Mouse (Mus musculus) limb, embryonic 15.5 days (tissue): ENCODE results near the gene Bbx. TPM values are rescaled to one million over a fixed set of nuclear protein-coding genes. Genes with fewer than 3 reads are reported as not detected.

ENCODE experiments used
- ATAC-seq: fragments of 200-750 bp; cut with Nextera tagmentation; 2 replicates; pipeline ENCODE4 v1.8.0; 2017; ENCODE audit warnings: low read depth, moderate TSS enrichment; ENCODE audit not compliant: insufficient number of reproducible peaks, low FRiP score, low TSS enrichment
- H3K27ac ChIP-seq: fragments of 300-500 bp; sonication (generic); 2 replicates; pipeline ENCODE4 v1.5.1; 2015; ENCODE audit warnings: moderate library complexity, mild to moderate bottlenecking, inconsistent platforms
- H3K27me3 ChIP-seq: fragments of 300-500 bp; sonication (generic); 2 replicates; pipeline ENCODE4 v1.6.1; 2015; ENCODE audit warnings: inconsistent platforms
- H3K36me3 ChIP-seq: fragments of 300-500 bp; sonication (generic); 2 replicates; pipeline ENCODE4 v1.6.1; 2015; ENCODE audit warnings: inconsistent platforms
- H3K4me1 ChIP-seq: fragments of 300-500 bp; sonication (generic); 2 replicates; pipeline ENCODE4 v1.6.1; 2015; ENCODE audit warnings: inconsistent platforms
- H3K4me2 ChIP-seq: fragments of 300-500 bp; sonication (generic); 2 replicates; pipeline ENCODE4 v1.6.1; 2015; ENCODE audit warnings: mild to moderate bottlenecking, inconsistent platforms
- H3K4me3 ChIP-seq: fragments of 300-500 bp; sonication (generic); 2 replicates; pipeline ENCODE4 v1.5.1; 2015; ENCODE audit warnings: mild to moderate bottlenecking, inconsistent platforms
- H3K9ac ChIP-seq: fragments of 300-500 bp; sonication (generic); 2 replicates; pipeline ENCODE4 v1.6.1; 2015; ENCODE audit warnings: inconsistent platforms
- H3K9me3 ChIP-seq: fragments of 300-500 bp; sonication (generic); 2 replicates; pipeline ENCODE4 v1.6.1; 2016; ENCODE audit warnings: inconsistent platforms
- WGBS: fragments of 180-500 bp; shearing (Covaris S2); methylation state at CpG from one replicate; pipeline ENCODE4 v1.1.7; 2015; 5-methylcytosine and 5-hydroxymethylcytosine counted together
- polyA plus RNA-seq: library from polyadenylated mRNA; unstranded; fragments of >200 nt; fragmentation: Nextera tagmentation; extraction: Ambion mirVana; gene quantifications from 2 replicates; pipeline ENCODE4 v1.2.1, GENCODE M21; 2015

Bbx gene
- polyA plus RNA-seq, 1 experiment from 2014 or later = 43.0 TPM

- peaks cover 4% of the 10 kb centered on the region; the same call in 1 of the 2 replicates for H3K4me1 ChIP-seq
- 81% methylated on average over 10 of the region's 10 CpGs for WGBS
Measured at GRCm38 (mm10) chr16:50182561-50182960, 249.6 kb downstream of the Bbx start.

GRCm38 (mm10) chr16:50172760-50173159, 259.4 kb downstream of the Bbx start:
- WGBS = 60% methylated on average over 7 of the region's 7 CpGs
- Histone ChIP-seq H3K27me3 (no peaks in the 10 kb centered on the region), H3K4me2 (no peak overlapping the region), H3K4me1 (no peaks in the 10 kb centered on the region), H3K27ac (no peak overlapping the region), H3K9ac (no peak overlapping the region), H3K9me3 (no peaks in the 10 kb centered on the region), H3K36me3 (no peaks in the 10 kb centered on the region), H3K4me3 (no peak overlapping the region)
- no peak for ATAC-seq

More at GRCm38 (mm10) chr16:50182561-50182960, 249.6 kb downstream of the Bbx start:
- no peak overlapping the region for H3K4me3 ChIP-seq
- H3K27me3 ChIP-seq = no peaks in the 10 kb centered on the region
- no peaks in the 10 kb centered on the region for H3K9me3 ChIP-seq
- no peaks in the 10 kb centered on the region for H3K36me3 ChIP-seq
- no peak overlapping the region for H3K9ac ChIP-seq
- H3K4me2 ChIP-seq = no peak overlapping the region
- no peak for ATAC-seq
- H3K27ac ChIP-seq = no peak overlapping the region

GRCm38 (mm10) chr16:50170812-50171211, 261.4 kb downstream of the Bbx start:
- no peak overlapping the region for H3K4me3 ChIP-seq
- no peak for ATAC-seq
- no peaks in the 10 kb centered on the region for H3K27me3 ChIP-seq
- no peak overlapping the region for H3K4me2 ChIP-seq
- no peak overlapping the region for H3K27ac ChIP-seq
- no peaks in the 10 kb centered on the region for H3K4me1 ChIP-seq
- no peak overlapping the region for H3K9ac ChIP-seq
- 92% methylated on average over 5 of the region's 5 CpGs for WGBS
- no peaks in the 10 kb centered on the region for H3K36me3 ChIP-seq
- no peaks in the 10 kb centered on the region for H3K9me3 ChIP-seq

- ATAC-seq = no peak
- no peak overlapping the region for H3K4me2 ChIP-seq
- no peak overlapping the region for H3K9ac ChIP-seq
- no peaks in the 10 kb centered on the region for H3K9me3 ChIP-seq
- H3K27ac ChIP-seq = no peak overlapping the region
- H3K27me3 ChIP-seq = no peaks in the 10 kb centered on the region
- H3K4me3 ChIP-seq = no peak overlapping the region
- WGBS = 75% methylated on average over 10 of the region's 10 CpGs
- H3K36me3 ChIP-seq = no peaks in the 10 kb centered on the region
- H3K4me1 ChIP-seq = 0 out of 2 replicates have a peak, but pooled peaks cover 2% of the 10 kb centered on the region
Measured at GRCm38 (mm10) chr16:50167983-50168299, 264.2 kb downstream of the Bbx start.

GRCm38 (mm10) chr16:50167231-50167982, 264.8 kb downstream of the Bbx start:
- 60% methylated on average over 16 of the region's 16 CpGs for WGBS
- Histone ChIP-seq H3K4me1 (0 out of 2 replicates have a peak, but pooled peaks cover 2% of the 10 kb centered on the region), H3K27ac (no peak overlapping the region), H3K4me3 (no peak overlapping the region), H3K9ac (no peak overlapping the region), H3K4me2 (no peak overlapping the region), H3K27me3 (no peaks in the 10 kb centered on the region), H3K36me3 (no peaks in the 10 kb centered on the region), H3K9me3 (no peaks in the 10 kb centered on the region)
- ATAC-seq = no peak

GRCm38 (mm10) chr16:50160418-50161271, 271.5 kb downstream of the Bbx start:
- Histone ChIP-seq H3K27me3 (no peaks in the 10 kb centered on the region), H3K4me1 (0 out of 2 replicates have a peak, but pooled peaks cover 2% of the 10 kb centered on the region), H3K9ac (no peak overlapping the region), H3K27ac (no peak overlapping the region), H3K36me3 (no peaks in the 10 kb centered on the region), H3K4me2 (no peak overlapping the region), H3K9me3 (no peaks in the 10 kb centered on the region), H3K4me3 (no peak overlapping the region)
- WGBS = 93% methylated on average over 11 of the region's 11 CpGs
- no peak for ATAC-seq

GRCm38 (mm10) chr16:50158546-50158945, 273.6 kb downstream of the Bbx start:
- H3K27me3 ChIP-seq = no peaks in the 10 kb centered on the region
- H3K9ac ChIP-seq = no peak overlapping the region
- WGBS = 84% methylated on average over 5 of the region's 5 CpGs
- H3K36me3 ChIP-seq = no peaks in the 10 kb centered on the region
- 0 out of 2 replicates have a peak, but pooled peaks cover 2% of the 10 kb centered on the region for H3K4me1 ChIP-seq
- H3K9me3 ChIP-seq = no peaks in the 10 kb centered on the region
- no peak overlapping the region for H3K4me3 ChIP-seq
- H3K4me2 ChIP-seq = no peak overlapping the region
- no peak for ATAC-seq
- H3K27ac ChIP-seq = no peak overlapping the region

GRCm38 (mm10) chr16:50149606-50150005, 282.6 kb downstream of the Bbx start:
- no peak for ATAC-seq
- Histone ChIP-seq H3K4me1 (no peaks in the 10 kb centered on the region), H3K4me2 (no peak overlapping the region), H3K27ac (no peak overlapping the region), H3K9ac (no peak overlapping the region), H3K9me3 (no peaks in the 10 kb centered on the region), H3K27me3 (no peaks in the 10 kb centered on the region), H3K36me3 (no peaks in the 10 kb centered on the region), H3K4me3 (no peak overlapping the region)
- WGBS = 80% methylated on average over 4 of the region's 4 CpGs

GRCm38 (mm10) chr16:50147900-50148299, 284.3 kb downstream of the Bbx start:
- ATAC-seq = no peak
- Histone ChIP-seq H3K4me3 (no peak overlapping the region), H3K27me3 (no peaks in the 10 kb centered on the region), H3K27ac (no peak overlapping the region), H3K9me3 (no peaks in the 10 kb centered on the region), H3K4me1 (no peaks in the 10 kb centered on the region), H3K4me2 (no peak overlapping the region), H3K9ac (no peak overlapping the region), H3K36me3 (no peaks in the 10 kb centered on the region)
- WGBS = 66% methylated on average over 2 of the region's 2 CpGs

Other genes with a start within 250 kb of the Bbx start
- not detected in 2 replicates for gene Ccdc54, start 158.8 kb upstream of the Bbx start, polyA plus RNA-seq